Mouse (Mus musculus) heart, embryonic 12.5 days (tissue): ENCODE data around the gene Abcf2. TPM values are rescaled to one million over a fixed set of nuclear protein-coding genes. Genes with fewer than 3 reads are reported as not detected.

Source experiments
- ATAC-seq: fragments of 200-750 bp; cut with Nextera tagmentation; 2 replicates; pipeline ENCODE4 v1.8.0; 2017; ENCODE audit warnings: moderate TSS enrichment, moderate library complexity; ENCODE audit not compliant: insufficient number of reproducible peaks, low FRiP score
- H3K27ac ChIP-seq: fragments of 300-500 bp; sonication (generic); 2 replicates; pipeline ENCODE4 v1.5.1; 2016; ENCODE audit warnings: mild to moderate bottlenecking, moderate library complexity; ENCODE audit not compliant: poor library complexity, severe bottlenecking
- H3K27me3 ChIP-seq: fragments of 300-500 bp; sonication (generic); replicated peaks from 2 replicates; pipeline ENCODE4 v1.6.1; 2016; ENCODE audit warnings: mild to moderate bottlenecking, moderate library complexity
- H3K36me3 ChIP-seq: fragments of 300-500 bp; sonication (generic); 2 replicates; pipeline ENCODE4 v1.6.1; 2016; ENCODE audit warnings: mild to moderate bottlenecking, moderate library complexity
- H3K4me1 ChIP-seq: fragments of 300-500 bp; sonication (generic); replicated peaks from 2 replicates; pipeline ENCODE4 v1.6.1; 2016; ENCODE audit warnings: mild to moderate bottlenecking
- H3K4me2 ChIP-seq: fragments of 300-500 bp; sonication (generic); 2 replicates; pipeline ENCODE4 v1.6.1; 2016; ENCODE audit warnings: mild to moderate bottlenecking, moderate library complexity
- H3K4me3 ChIP-seq: fragments of 300-500 bp; sonication (generic); 2 replicates; pipeline ENCODE4 v1.5.1; 2016; ENCODE audit warnings: mild to moderate bottlenecking
- H3K9ac ChIP-seq: fragments of 300-500 bp; sonication (generic); 2 replicates; pipeline ENCODE4 v1.6.1; 2016; ENCODE audit warnings: mild to moderate bottlenecking, moderate library complexity
- H3K9me3 ChIP-seq: fragments of 300-500 bp; sonication (generic); replicated peaks from 2 replicates; pipeline ENCODE4 v1.6.1; 2016; ENCODE audit warnings: mild to moderate bottlenecking, moderate library complexity
- WGBS: fragments of 180-500 bp; shearing (Covaris S2); methylation state at CpG from one replicate; pipeline ENCODE4 v1.1.7; 2016; 5-methylcytosine and 5-hydroxymethylcytosine counted together
- polyA plus RNA-seq: library from polyadenylated mRNA; unstranded; fragments of >200 nt; fragmentation: Nextera tagmentation; extraction: Ambion mirVana; gene quantifications from 2 replicates; pipeline ENCODE4 v1.2.1, GENCODE M21; 2016

The Abcf2 gene
- polyA plus RNA-seq, 1 experiment from 2014 or later: 79.0 TPM

DNA sequence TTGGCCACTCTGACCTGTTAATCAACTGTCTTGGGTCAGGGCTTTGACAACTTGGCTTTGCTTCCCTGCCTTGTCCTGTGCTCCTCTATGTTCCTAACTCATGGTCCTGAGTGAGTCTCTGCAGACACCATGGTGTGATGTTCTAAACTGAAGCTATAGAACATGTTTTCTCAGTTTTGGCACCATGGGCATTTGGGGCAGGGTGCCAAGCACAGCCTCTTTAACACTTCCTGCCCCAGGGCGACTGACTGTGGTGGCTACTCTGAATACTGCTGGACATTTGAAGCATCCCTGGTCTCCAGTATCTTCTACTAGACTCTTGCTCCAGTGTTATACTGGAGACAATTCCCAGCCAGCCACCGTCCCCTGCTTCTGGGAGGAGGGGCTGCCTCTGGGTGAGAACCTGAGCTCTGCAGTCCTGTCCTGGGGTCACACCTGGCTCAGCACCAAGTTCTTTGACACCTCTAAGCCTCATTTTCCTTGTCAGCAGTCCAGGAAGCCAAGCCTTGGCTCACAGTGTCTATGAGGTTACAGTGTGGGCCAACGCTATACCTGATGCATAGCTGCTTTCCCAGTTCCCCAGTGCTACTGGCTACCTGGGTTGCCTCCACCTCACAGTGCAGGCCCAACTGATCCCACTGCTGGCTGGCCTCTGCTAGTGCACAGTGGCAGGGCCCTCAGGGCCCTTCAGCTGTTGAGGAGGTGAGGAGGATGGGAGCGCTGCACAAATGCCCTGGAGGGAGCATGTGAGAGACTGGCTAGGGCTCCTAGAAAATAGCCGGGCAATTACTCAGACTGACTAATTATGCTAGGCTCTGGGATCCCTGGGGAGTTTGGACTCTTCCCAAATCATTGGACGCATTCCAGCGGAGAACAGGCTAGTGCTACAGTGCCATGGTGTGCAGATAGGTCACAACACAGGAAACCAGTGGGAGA, 34.4 kb upstream of the Abcf2 start:
- 56% methylated on average over 7 of the region's 7 CpGs for WGBS
- 0 out of 2 replicates have a peak, but pooled peaks have one; percentile 15 for ATAC-seq

GRCm38 (mm10) chr5:24609388-24609787, 32.1 kb upstream of the Abcf2 start:
- no peaks in the 10 kb centered on the region for H3K36me3 ChIP-seq
- no peak overlapping the region for H3K27ac ChIP-seq
- ATAC-seq: no peak
- H3K9ac ChIP-seq: no peak overlapping the region
- peak overlapping the region; percentile 11; the same call in 1 of the 2 replicates for H3K4me2 ChIP-seq
- 3% methylated on average over 5 of the region's 5 CpGs for WGBS
- no peak overlapping the region for H3K4me3 ChIP-seq
- peaks cover 8% of the 10 kb centered on the region; the same call in 1 of the 2 replicates for H3K27me3 ChIP-seq
- H3K9me3 ChIP-seq: no peaks in the 10 kb centered on the region
- peaks cover 50% of the 10 kb centered on the region for H3K4me1 ChIP-seq

More for the DNA sequence above, 34.4 kb upstream of the Abcf2 start:
- Histone ChIP-seq H3K4me2 (no peak overlapping the region), H3K27me3 (peaks cover 7% of the 10 kb centered on the region; the same call in 1 of the 2 replicates), H3K4me3 (no peak overlapping the region), H3K9ac (no peak overlapping the region), H3K4me1 (peaks cover 34% of the 10 kb centered on the region), H3K27ac (no peak overlapping the region), H3K36me3 (no peaks in the 10 kb centered on the region), H3K9me3 (no peaks in the 10 kb centered on the region)

DNA sequence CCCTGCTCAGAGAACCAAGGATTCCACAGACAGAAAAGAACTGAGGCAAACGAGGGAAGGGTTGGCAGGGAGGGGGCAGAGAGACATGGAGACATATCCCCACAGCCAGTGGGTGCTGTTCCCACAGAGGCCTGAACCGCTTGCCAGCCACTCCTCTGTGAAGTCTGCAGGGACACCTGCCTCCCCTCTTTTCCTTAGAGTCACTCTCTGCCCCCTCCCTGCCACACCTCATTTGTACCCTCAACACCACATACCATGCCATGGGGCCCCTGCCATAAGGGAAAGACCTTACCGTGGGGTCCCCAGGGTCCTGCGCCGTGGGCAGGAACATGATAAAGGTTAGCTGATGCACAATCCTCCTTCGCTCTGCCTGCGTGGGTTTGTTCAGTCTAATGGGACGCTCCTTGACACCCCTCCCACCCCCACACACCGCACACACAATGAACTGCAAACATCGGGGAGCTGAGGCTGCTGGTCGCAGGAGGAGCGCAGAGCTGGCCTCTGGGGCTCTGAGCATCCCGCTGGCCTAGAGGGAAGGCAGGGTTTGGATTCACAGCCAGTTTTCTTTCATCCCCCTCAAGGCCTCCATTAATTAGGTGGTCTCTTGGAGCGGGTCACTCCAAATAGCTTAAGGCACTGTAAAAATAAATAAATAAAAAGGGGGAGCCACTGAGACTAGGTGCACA, 28.9 kb upstream of the Abcf2 start:
- Histone ChIP-seq H3K9ac (peak overlapping the region; percentile 86), H3K4me3 (0 out of 2 replicates have a peak overlapping the region, but pooled peaks have one; percentile 75), H3K27me3 (peaks cover 5% of the 10 kb centered on the region; the same call in 1 of the 2 replicates), H3K9me3 (no peaks in the 10 kb centered on the region), H3K4me2 (peak overlapping the region; percentile 81), H3K4me1 (peaks cover 58% of the 10 kb centered on the region), H3K27ac (peak overlapping the region; percentile 99; the same call in 1 of the 2 replicates), H3K36me3 (no peaks in the 10 kb centered on the region)
- 38% methylated on average over 14 of the region's 14 CpGs for WGBS
- no peak for ATAC-seq

GRCm38 (mm10) chr5:24605321-24605979, 28.2 kb upstream of the Abcf2 start:
- peak overlapping the region; percentile 81 for H3K4me2 ChIP-seq
- 14% methylated on average over 6 of the region's 6 CpGs for WGBS

DNA sequence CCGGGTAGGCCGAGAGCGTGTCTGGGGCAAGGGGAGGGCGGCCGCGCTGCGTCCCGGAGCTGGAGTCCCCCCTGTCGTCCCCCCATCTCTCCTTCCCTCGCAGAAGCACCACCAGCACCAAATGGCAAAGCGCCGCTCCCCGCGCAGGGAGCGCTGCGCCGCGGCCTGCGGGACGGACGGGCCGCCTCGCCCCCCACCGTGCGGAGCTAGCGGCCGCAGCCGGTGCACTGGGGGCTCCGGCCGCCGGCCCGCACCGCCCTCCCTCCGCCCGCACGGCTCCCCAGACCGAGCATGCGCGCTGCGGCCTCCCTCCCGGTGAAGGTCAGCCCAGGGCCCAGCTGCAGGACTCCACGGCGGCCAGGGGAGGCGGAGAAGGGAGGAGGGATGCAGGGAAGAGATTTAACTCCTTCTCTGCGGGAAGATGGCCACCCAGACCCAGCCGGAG, 27.4 kb upstream of the Abcf2 start:
- Histone ChIP-seq H3K27me3 (0 out of 2 replicates have a peak, but pooled peaks cover 5% of the 10 kb centered on the region), H3K9ac (peak overlapping the region; percentile 86), H3K4me3 (peak overlapping the region; percentile 75), H3K36me3 (no peaks in the 10 kb centered on the region), H3K4me1 (peaks cover 65% of the 10 kb centered on the region), H3K4me2 (peak overlapping the region; percentile 81), H3K27ac (peak overlapping the region; percentile 99), H3K9me3 (no peaks in the 10 kb centered on the region)
- ATAC-seq: peak; percentile 76
- under 1% methylated on average over 46 of the region's 46 CpGs for WGBS

More at GRCm38 (mm10) chr5:24605321-24605979, 28.2 kb upstream of the Abcf2 start:
- peaks cover 5% of the 10 kb centered on the region; the same call in 1 of the 2 replicates for H3K27me3 ChIP-seq
- no peak for ATAC-seq
- no peaks in the 10 kb centered on the region for H3K9me3 ChIP-seq
- H3K4me3 ChIP-seq: peak overlapping the region; percentile 75
- no peaks in the 10 kb centered on the region for H3K36me3 ChIP-seq
- H3K4me1 ChIP-seq: peaks cover 63% of the 10 kb centered on the region
- peak overlapping the region; percentile 99 for H3K27ac ChIP-seq
- H3K9ac ChIP-seq: peak overlapping the region; percentile 86

- no peak for ATAC-seq
- Histone ChIP-seq H3K4me3 (peak overlapping the region; percentile 75), H3K4me2 (peak overlapping the region; percentile 81), H3K9me3 (no peaks in the 10 kb centered on the region), H3K27me3 (0 out of 2 replicates have a peak, but pooled peaks cover 5% of the 10 kb centered on the region), H3K9ac (peak overlapping the region; percentile 86), H3K36me3 (no peaks in the 10 kb centered on the region), H3K4me1 (peaks cover 65% of the 10 kb centered on the region), H3K27ac (peak overlapping the region; percentile 99)
- 14% methylated on average over 12 of the region's 12 CpGs for WGBS
Observed at GRCm38 (mm10) chr5:24604080-24604655, 26.9 kb upstream of the Abcf2 start.

DNA sequence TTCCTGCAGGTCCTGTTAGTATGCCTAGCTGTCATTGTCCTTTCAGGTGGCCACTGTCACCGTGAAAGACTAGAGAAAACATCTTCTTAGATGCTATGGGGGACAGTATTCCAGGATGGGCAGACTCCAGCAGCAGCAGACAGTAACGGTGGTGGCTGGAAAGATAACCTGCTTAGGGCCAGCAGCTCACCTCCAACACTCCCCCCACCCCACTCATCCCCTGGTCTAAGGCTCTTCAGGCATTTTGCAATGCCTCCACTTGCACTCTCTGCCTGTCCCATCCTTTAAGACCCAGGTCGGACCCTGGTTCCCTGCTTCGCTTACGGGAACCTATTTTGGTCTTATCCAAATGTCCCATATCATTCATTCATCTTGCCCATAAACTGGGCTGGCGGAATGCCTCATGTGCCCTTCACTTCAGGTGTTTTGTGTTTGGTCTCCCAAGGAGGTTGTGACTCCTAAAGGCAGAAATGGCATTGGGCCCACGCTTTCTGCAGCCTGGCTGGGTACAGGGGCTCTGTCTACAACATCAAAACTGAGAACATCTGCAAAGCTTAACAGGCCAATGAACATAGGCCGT, 26.3 kb upstream of the Abcf2 start:
- Histone ChIP-seq H3K36me3 (no peaks in the 10 kb centered on the region), H3K27ac (peak overlapping the region; percentile 99), H3K9ac (peak overlapping the region; percentile 86), H3K9me3 (no peaks in the 10 kb centered on the region), H3K27me3 (0 out of 2 replicates have a peak, but pooled peaks cover 5% of the 10 kb centered on the region), H3K4me2 (peak overlapping the region; percentile 81), H3K4me3 (peak overlapping the region; percentile 76; the same call in 1 of the 2 replicates), H3K4me1 (peaks cover 65% of the 10 kb centered on the region)
- no peak for ATAC-seq
- 52% methylated on average over 8 of the region's 8 CpGs for WGBS

DNA sequence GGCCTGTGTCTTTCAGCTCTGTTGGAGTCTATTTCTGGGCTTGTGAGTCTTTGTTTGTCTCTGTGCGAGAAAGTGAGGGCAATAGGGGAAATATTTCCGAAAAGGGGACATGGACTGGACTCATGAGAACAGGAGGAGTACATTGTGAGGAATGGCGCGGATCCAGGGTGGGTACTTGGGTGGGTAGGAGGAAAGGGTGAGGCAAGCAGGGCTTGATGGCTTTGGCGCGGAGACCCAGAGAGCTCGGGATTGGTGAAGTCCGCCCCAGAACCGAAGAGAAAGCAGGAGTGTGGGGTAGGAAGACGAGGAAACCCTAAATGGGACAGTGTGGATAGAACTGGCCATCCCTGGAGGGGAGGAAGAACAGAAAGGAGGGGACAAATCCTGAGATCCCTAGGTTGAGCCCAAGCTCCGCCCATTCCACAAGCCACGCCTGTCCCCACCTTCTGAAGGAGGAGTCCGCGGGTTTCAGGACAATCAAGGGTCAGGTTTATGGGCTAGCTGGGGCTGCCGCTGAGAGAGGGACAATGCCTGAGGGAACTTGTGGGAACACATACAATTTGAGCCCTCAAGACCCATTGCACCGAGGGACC, 25.6 kb upstream of the Abcf2 start:
- no peaks in the 10 kb centered on the region for H3K36me3 ChIP-seq
- H3K9me3 ChIP-seq: no peaks in the 10 kb centered on the region
- H3K4me1 ChIP-seq: peaks cover 70% of the 10 kb centered on the region
- H3K4me3 ChIP-seq: peak overlapping the region; percentile 76
- under 1% methylated on average over 16 of the region's 16 CpGs for WGBS
- H3K27me3 ChIP-seq: 0 out of 2 replicates have a peak, but pooled peaks cover 5% of the 10 kb centered on the region
- peak overlapping the region; percentile 99 for H3K27ac ChIP-seq
- peak; percentile 48; the same call in 1 of the 2 replicates for ATAC-seq
- H3K4me2 ChIP-seq: peak overlapping the region; percentile 81
- H3K9ac ChIP-seq: peak overlapping the region; percentile 92

- Histone ChIP-seq H3K4me2 (peak overlapping the region; percentile 81), H3K9ac (peak overlapping the region; percentile 92), H3K36me3 (0 out of 2 replicates have a peak, but pooled peaks cover under 1% of the 10 kb centered on the region), H3K9me3 (no peaks in the 10 kb centered on the region), H3K27ac (peak overlapping the region; percentile 99), H3K27me3 (0 out of 2 replicates have a peak, but pooled peaks cover 5% of the 10 kb centered on the region), H3K4me1 (peaks cover 73% of the 10 kb centered on the region), H3K4me3 (peak overlapping the region; percentile 76)
- under 1% methylated on average over 73 of the region's 73 CpGs for WGBS
- peak; percentile 63 for ATAC-seq
Observed at GRCm38 (mm10) chr5:24601911-24602750, 24.9 kb upstream of the Abcf2 start.
